In genomic region chr10:80429800-80430199, GRCm38 (mm10) we compare ENCODE assay signal across 14 mouse cellular contexts. TPM values are rescaled to one million over a fixed set of nuclear protein-coding genes. Genes with fewer than 3 reads are reported as not detected.
DNase-seq lines count a peak whose midpoint lies in the region; ATAC-seq and TF ChIP-seq lines count a peak whose summit lies in the region.
"Had no signal": no experiment of that assay in that cellular context is flagged by ENCODE, and none has a peak within 500 bp of the region (broad histone marks: within the 10 kb centered on the region; RNA-seq: fewer than 3 reads in every experiment).

No protein-coding gene starts in this region.

- no peak overlapping the region for H3K4me3 ChIP-seq in lung, embryonic 16.5 days (ENCODE audit: low read length)
- H3K4me3 ChIP-seq in bone marrow, adult 2 months (replicated peaks; ENCODE audit: control insufficient read depth, low read depth, low read length): no peak overlapping the region
- no peak overlapping the region for H3K4me3 ChIP-seq in liver, postnatal 0 days (ENCODE audit: low read depth, low read length)

- 0 out of 2 replicates have a peak, but pooled peaks have one; percentile 30 for TF ChIP-seq EP300 in liver, postnatal 0 days (IDR thresholded peaks at IDR 0.05; ENCODE audit: low read depth)

- H3K27me3 ChIP-seq in lung, embryonic 16.5 days (ENCODE audit: control insufficient read depth, insufficient read depth, low read depth, low read length): no peaks in the 10 kb centered on the region
- H3K27me3 ChIP-seq in liver, postnatal 0 days (ENCODE audit: insufficient read depth, low read length): no peaks in the 10 kb centered on the region

- 80% methylated on average over 8 of the region's 8 CpGs for WGBS in lung, embryonic 16.5 days
- WGBS in bone marrow, adult 2 months: 82% methylated on average over 8 of the region's 8 CpGs
- WGBS in liver, postnatal 0 days (ENCODE audit: insufficient replicate concordance): 87% methylated on average over 8 of the region's 8 CpGs

- TF ChIP-seq CTCF in bone marrow, adult 2 months (IDR thresholded peaks at IDR 0.05; ENCODE audit: control insufficient read depth, insufficient read depth, low read length): no peak
- no peak for TF ChIP-seq CTCF in liver, postnatal 0 days (IDR thresholded peaks at IDR 0.05; ENCODE audit: low read depth)

- H3K27ac ChIP-seq in lung, embryonic 16.5 days (ENCODE audit: low read length): no peak overlapping the region
- peak overlapping the region; percentile 78 for H3K27ac ChIP-seq in bone marrow, adult 2 months (ENCODE audit: control insufficient read depth, insufficient read depth, low read depth, low read length, poor library complexity)
- peak overlapping the region; percentile 87 for H3K27ac ChIP-seq in liver, postnatal 0 days (ENCODE audit: low read depth)
- H3K27ac ChIP-seq: macrophage had no signal

- peak; percentile 30 for DNase-seq in cerebellum, adult 8-10 months
- DNase-seq in cerebellum, postnatal 4 days (ENCODE audit: low spot score in 2 of 2): no peak
- DNase-seq in lung, postnatal 10 days: no peak
- DNase-seq in liver, postnatal 0 days: no peak
- no peak for DNase-seq in lung, postnatal 36 days
- no peak for DNase-seq in ovary, adult 18-20 months (ENCODE audit: low spot score)
- DNase-seq: cerebellum, adult 2 months; kidney, adult 11 months; kidney, postnatal 25 days; midbrain, embryonic 14.5 days had no signal

- H3K9ac ChIP-seq in lung, embryonic 16.5 days (ENCODE audit: low read length): 0 out of 2 replicates have a peak overlapping the region, but pooled peaks have one; percentile 14
- no peak overlapping the region for H3K9ac ChIP-seq in liver, postnatal 0 days (replicated peaks)

- no peak for ATAC-seq in lung, embryonic 16.5 days (ENCODE audit: low read depth)
- ATAC-seq in liver, postnatal 0 days: no peak
- ATAC-seq: hindbrain, embryonic 16.5 days had no signal

- H3K9me3 ChIP-seq in lung, embryonic 16.5 days (ENCODE audit: control insufficient read depth, low read length): peaks cover 5% of the 10 kb centered on the region; the same call in 1 of the 2 replicates
- peaks cover 5% of the 10 kb centered on the region for H3K9me3 ChIP-seq in liver, postnatal 0 days (ENCODE audit: low read length)

- no peak overlapping the region for H3K4me2 ChIP-seq in lung, embryonic 16.5 days (ENCODE audit: low read depth, low read length)
- no peak overlapping the region for H3K4me2 ChIP-seq in liver, postnatal 0 days (ENCODE audit: low read depth, low read length)

- TF ChIP-seq POLR2A in bone marrow, adult 2 months (IDR thresholded peaks at IDR 0.05; ENCODE audit: borderline replicate concordance, control insufficient read depth, low read depth, low read length): no peak

- H3K36me3 ChIP-seq in lung, embryonic 16.5 days (ENCODE audit: control insufficient read depth, insufficient read depth, low read length): peaks cover 48% of the 10 kb centered on the region
- H3K36me3 ChIP-seq in liver, postnatal 0 days (replicated peaks; ENCODE audit: insufficient read depth, low read length): peaks cover 56% of the 10 kb centered on the region

- peaks cover 18% of the 10 kb centered on the region for H3K4me1 ChIP-seq in lung, embryonic 16.5 days (replicated peaks; ENCODE audit: control insufficient read depth, insufficient read depth, low read length)
- H3K4me1 ChIP-seq in bone marrow, adult 2 months (ENCODE audit: control insufficient read depth, insufficient read depth, low read length): peaks cover 2% of the 10 kb centered on the region; the same call in 1 of the 2 replicates
- peaks cover 17% of the 10 kb centered on the region for H3K4me1 ChIP-seq in liver, postnatal 0 days (ENCODE audit: insufficient read depth)

RNA-seq across cellular contexts. Expression of gene Tcf3, which starts 3.6 kb away (rescaled TPM):
- polyA plus RNA-seq in lung, embryonic 16.5 days (2015; fragmentation: Nextera tagmentation; extraction: Ambion mirVana): 81.0 and 82.4 TPM in 2 replicates
- 70.7 and 138 TPM in 2 replicates for polyA plus RNA-seq in bone marrow, adult 2 months (2011; ENCODE audit: insufficient read depth, insufficient read length, low replicate concordance, missing spikeins)
- polyA plus RNA-seq in liver, postnatal 0 days (2015; fragmentation: Nextera tagmentation; extraction: Ambion mirVana): 28.2 and 29.5 TPM in 2 replicates

RNA-seq across cellular contexts. Expression of gene Uqcr11, which starts 23.2 kb away (rescaled TPM):
- 618 and 673 TPM in 2 replicates for polyA plus RNA-seq in lung, embryonic 16.5 days (2015; fragmentation: Nextera tagmentation; extraction: Ambion mirVana)
- 190 and 222 TPM in 2 replicates for polyA plus RNA-seq in bone marrow, adult 2 months (2011; ENCODE audit: insufficient read depth, insufficient read length, low replicate concordance, missing spikeins)
- polyA plus RNA-seq in liver, postnatal 0 days (2015; fragmentation: Nextera tagmentation; extraction: Ambion mirVana): 753 and 771 TPM in 2 replicates

RNA-seq across cellular contexts. Expression of gene Mbd3, which starts 30.4 kb away (rescaled TPM):
- 192 and 204 TPM in 2 replicates for polyA plus RNA-seq in lung, embryonic 16.5 days (2015; fragmentation: Nextera tagmentation; extraction: Ambion mirVana)
- 53.0 and 82.0 TPM in 2 replicates for polyA plus RNA-seq in bone marrow, adult 2 months (2011; ENCODE audit: insufficient read depth, insufficient read length, low replicate concordance, missing spikeins)
- 33.4 and 33.5 TPM in 2 replicates for polyA plus RNA-seq in liver, postnatal 0 days (2015; fragmentation: Nextera tagmentation; extraction: Ambion mirVana)

RNA-seq across cellular contexts. Expression of gene Mex3d, which starts 42.3 kb away (rescaled TPM):
- polyA plus RNA-seq in lung, embryonic 16.5 days (2015; fragmentation: Nextera tagmentation; extraction: Ambion mirVana): 4.4 and 4.5 TPM in 2 replicates
- polyA plus RNA-seq in bone marrow, adult 2 months (2011; ENCODE audit: insufficient read depth, insufficient read length, low replicate concordance, missing spikeins): 1.4 and 1.7 TPM in 2 replicates
- polyA plus RNA-seq in liver, postnatal 0 days (2015; fragmentation: Nextera tagmentation; extraction: Ambion mirVana): 0.72 and 0.99 TPM in 2 replicates
